Mouse (Mus musculus) ES-E14 (cell line): ENCODE results near the gene Gstp3.

Experiments used
- CHD2 ChIP-seq: IDR thresholded peaks from 2 replicates; pipeline ENCODE4 v1.6.1; 2014; ENCODE audit warnings: mild to moderate bottlenecking, low read depth, low read length, inconsistent platforms
- HCFC1 ChIP-seq: IDR thresholded peaks from 2 replicates; pipeline ENCODE4 v1.6.1; 2012; ENCODE audit warnings: low read length, inconsistent platforms, borderline replicate concordance; ENCODE audit not compliant: insufficient read depth
- MAFK ChIP-seq: IDR thresholded peaks from 2 replicates; pipeline ENCODE4 v1.6.1; 2014; ENCODE audit warnings: mild to moderate bottlenecking, low read depth, low read length, inconsistent platforms; ENCODE audit not compliant: insufficient read depth
- ZC3H11A ChIP-seq: IDR thresholded peaks from 2 replicates; pipeline ENCODE4 v1.6.1; 2012; ENCODE audit warnings: low read depth, mild to moderate bottlenecking, inconsistent platforms, low read length, borderline replicate concordance

DNA sequence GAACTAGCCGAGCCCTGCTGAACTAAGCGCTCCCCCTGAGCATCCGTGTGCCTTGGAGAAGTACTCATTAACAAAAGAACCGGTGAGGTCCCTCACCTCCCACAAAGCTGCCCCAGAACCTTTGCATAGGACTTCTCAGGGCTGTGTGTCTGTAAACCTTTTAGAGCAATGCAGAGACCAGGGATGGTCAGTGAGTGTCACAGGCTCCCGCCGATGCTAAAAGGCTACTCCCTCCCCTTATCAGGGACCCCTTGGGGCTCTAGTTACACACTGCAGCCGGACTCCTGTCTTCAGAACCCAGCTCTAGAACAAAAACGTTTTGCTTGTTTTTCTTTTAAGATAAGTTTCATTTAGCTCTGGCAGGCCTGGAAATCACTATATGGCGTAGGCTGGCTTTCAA, 46.3 kb downstream of the Gstp3 start:
- TF ChIP-seq HCFC1 (no peak), ZC3H11A (no peak), CHD2 (no peak), MAFK (no peak)
